Mouse (Mus musculus) liver, embryonic 12.5 days (tissue): Measurements from ENCODE around the gene Tex44. TPM values are rescaled to one million over a fixed set of nuclear protein-coding genes. Genes with fewer than 3 reads are reported as not detected.
A peak's percentile ranks its signal among the peaks of the same experiment; 100 is the strongest.
"Not testable (repeated sequence)": the region's sequence is repeated elsewhere in the genome, so short reads cannot be mapped to it uniquely, and the experiment has no call there.

ENCODE experiments used
- ATAC-seq: fragments of 200-750 bp; cut with Nextera tagmentation; 2 replicates; pipeline ENCODE4 v1.8.0; 2017; ENCODE audit warnings: moderate number of reproducible peaks, mild to moderate bottlenecking, moderate library complexity
- H3K27ac ChIP-seq: fragments of 300-500 bp; sonication (generic); 2 replicates; pipeline ENCODE4 v1.5.1; 2016; ENCODE audit warnings: mild to moderate bottlenecking
- H3K27me3 ChIP-seq: fragments of 300-500 bp; sonication (generic); replicated peaks from 2 replicates; pipeline ENCODE4 v1.6.1; 2016; ENCODE audit warnings: mild to moderate bottlenecking, moderate library complexity
- H3K36me3 ChIP-seq: fragments of 300-500 bp; sonication (generic); 2 replicates; pipeline ENCODE4 v1.6.1; 2016; ENCODE audit warnings: mild to moderate bottlenecking, moderate library complexity
- H3K4me1 ChIP-seq: fragments of 300-500 bp; sonication (generic); 2 replicates; pipeline ENCODE4 v1.6.1; 2016
- H3K4me2 ChIP-seq: fragments of 300-500 bp; sonication (generic); 2 replicates; pipeline ENCODE4 v1.6.1; 2016; ENCODE audit warnings: mild to moderate bottlenecking, moderate library complexity
- H3K4me3 ChIP-seq: fragments of 300-500 bp; sonication (generic); 2 replicates; pipeline ENCODE4 v1.5.1; 2016; ENCODE audit warnings: mild to moderate bottlenecking, moderate library complexity
- H3K9ac ChIP-seq: fragments of 300-500 bp; sonication (generic); 2 replicates; pipeline ENCODE4 v1.6.1; 2016; ENCODE audit warnings: mild to moderate bottlenecking, moderate library complexity
- H3K9me3 ChIP-seq: fragments of 300-500 bp; sonication (generic); replicated peaks from 2 replicates; pipeline ENCODE4 v1.6.1; 2016; ENCODE audit warnings: mild to moderate bottlenecking, moderate library complexity
- WGBS: fragments of 180-500 bp; shearing (Covaris S2); methylation state at CpG from one replicate; pipeline ENCODE4 v1.1.7; 2016; ENCODE audit not compliant: insufficient replicate concordance; 5-methylcytosine and 5-hydroxymethylcytosine counted together
- polyA plus RNA-seq: library from polyadenylated mRNA; unstranded; fragments of >200 nt; fragmentation: Nextera tagmentation; extraction: Ambion mirVana; gene quantifications from 2 replicates; pipeline ENCODE4 v1.2.1, GENCODE M21; 2016

Gene Tex44
- polyA plus RNA-seq, 1 experiment from 2014 or later: not detected

DNA sequence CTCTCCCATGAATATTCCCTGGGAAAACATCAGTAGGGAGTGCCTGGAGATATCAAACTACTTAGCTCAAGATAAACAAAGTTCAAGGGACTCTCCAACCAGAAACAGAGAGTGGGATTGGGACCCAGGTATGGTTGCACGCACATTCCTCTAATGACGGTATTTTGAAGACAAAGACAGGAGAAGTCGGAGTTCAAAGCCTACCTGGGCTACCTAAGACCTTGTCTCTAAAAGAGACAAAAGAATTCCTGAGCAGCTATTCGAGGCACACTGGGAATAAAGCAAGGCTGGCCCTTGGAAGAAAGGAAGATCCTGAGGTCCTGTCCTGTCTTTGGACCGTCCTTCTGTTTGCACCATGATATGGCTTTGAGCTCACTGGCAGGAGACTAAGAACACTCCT is 26.6 kb downstream of the Tex44 start:
- Histone ChIP-seq H3K4me1 (peaks cover 12% of the 10 kb centered on the region), H3K9me3 (no peaks in the 10 kb centered on the region), H3K9ac (no peak overlapping the region), H3K27me3 (no peaks in the 10 kb centered on the region), H3K4me3 (no peak overlapping the region), H3K36me3 (no peaks in the 10 kb centered on the region), H3K4me2 (no peak overlapping the region), H3K27ac (no peak overlapping the region)
- WGBS: 69% methylated on average over 5 of the region's 5 CpGs
- ATAC-seq: no peak

DNA sequence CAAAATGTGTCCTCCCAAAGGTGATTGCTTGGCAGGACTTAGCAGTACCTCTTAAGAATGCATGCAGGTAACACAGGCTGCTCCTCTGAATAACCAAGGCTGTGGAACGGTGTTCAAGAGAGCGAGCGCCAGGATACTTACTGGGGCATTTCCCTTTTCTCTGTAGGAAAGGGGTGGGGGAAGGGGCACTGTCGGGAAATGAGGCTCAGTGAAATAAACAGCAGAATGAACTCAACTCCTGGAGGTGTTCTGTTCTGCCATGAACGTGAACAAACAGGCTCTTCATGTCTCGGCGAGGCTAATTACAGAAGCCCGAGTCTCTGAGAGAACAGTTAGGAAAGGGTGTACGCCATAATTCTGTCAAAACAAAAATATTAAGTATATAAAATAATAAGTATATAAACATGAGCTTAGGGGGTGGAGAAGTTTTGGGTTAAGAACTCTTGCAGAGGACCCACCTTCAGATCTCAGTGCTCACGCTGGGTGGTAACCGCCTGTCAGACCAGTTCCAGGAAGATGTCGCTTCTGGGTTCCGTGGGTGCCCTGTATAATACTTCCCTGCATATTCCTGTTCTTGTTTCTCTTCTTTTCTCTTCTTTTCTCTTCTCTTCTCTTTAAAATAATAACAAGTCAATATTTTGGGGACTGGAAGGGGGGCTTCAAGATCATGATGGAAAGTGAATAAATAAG is 30.9 kb downstream of the Tex44 start:
- H3K27ac ChIP-seq: no peak overlapping the region
- H3K36me3 ChIP-seq: no peaks in the 10 kb centered on the region
- no peak overlapping the region for H3K9ac ChIP-seq

DNA sequence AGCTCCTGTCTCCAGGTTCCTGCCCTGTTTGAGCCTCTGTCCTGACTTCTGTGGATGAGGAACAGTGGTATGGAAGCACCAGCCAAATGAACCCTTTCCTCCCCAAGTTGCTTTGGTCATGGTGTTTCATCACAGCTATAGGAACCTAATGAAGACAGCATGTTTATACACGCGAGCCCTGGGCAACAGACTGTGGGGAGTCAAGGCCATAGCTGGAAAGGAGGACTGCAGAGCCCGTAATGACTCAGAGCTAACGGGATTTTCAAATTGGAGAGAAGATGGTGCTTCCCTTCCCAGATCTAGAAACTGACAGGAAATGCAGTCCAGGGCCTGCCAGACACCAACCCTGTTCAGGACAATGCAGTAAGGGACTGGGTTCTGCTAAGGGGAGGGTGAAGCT is 33.2 kb downstream of the Tex44 start:
- Histone ChIP-seq H3K4me1 (peaks cover 7% of the 10 kb centered on the region), H3K9me3 (no peaks in the 10 kb centered on the region), H3K27ac (no peak overlapping the region), H3K4me2 (no peak overlapping the region), H3K9ac (no peak overlapping the region), H3K27me3 (no peaks in the 10 kb centered on the region), H3K36me3 (no peaks in the 10 kb centered on the region), H3K4me3 (no peak overlapping the region)
- 73% methylated on average over 4 of the region's 4 CpGs for WGBS
- ATAC-seq: no peak

More for the DNA sequence above, 30.9 kb downstream of the Tex44 start:
- ATAC-seq: no peak
- WGBS: 38% methylated on average over 13 of the region's 13 CpGs
- Histone ChIP-seq H3K9me3 (no peaks in the 10 kb centered on the region), H3K4me2 (peak overlapping the region; percentile 30), H3K4me1 (peaks cover 7% of the 10 kb centered on the region), H3K27me3 (no peaks in the 10 kb centered on the region), H3K4me3 (no peak overlapping the region)

DNA sequence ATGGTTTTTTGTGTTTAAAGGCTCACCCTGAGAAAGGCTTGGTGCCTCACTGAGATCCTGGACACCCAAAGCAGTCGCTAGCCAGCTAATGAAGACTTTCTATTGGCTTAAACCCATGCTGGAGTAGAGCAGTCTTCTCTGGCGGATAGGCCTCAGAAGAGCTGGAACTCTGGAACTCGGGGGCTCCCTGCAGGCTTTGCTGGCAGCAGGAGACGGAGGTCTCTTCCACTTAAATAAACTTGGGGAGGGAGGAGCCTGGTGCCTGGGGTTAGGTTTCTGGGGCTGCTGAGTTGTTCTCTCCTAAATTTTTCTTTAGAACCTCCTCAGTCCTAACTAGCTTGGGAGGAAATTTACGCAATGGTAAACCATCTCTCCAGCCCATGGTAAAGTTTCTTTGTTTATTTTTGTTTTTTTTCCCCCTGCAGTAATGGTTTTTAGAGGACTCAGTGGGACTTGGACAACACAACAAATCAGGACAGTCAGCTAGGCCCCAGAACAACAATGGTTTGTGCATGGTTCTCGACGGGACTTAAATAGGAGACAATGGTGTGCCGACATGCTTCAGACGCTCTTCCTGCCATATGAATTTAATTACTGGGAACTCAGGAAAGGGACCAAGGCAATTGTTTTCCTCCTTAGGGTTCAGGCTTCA is 38.2 kb downstream of the Tex44 start:
- H3K27ac ChIP-seq: peak overlapping the region; percentile 49; the same call in 1 of the 2 replicates
- 70% methylated on average over 9 of the region's 9 CpGs for WGBS
- H3K4me1 ChIP-seq: no peaks in the 10 kb centered on the region
- no peaks in the 10 kb centered on the region for H3K36me3 ChIP-seq
- no peak for ATAC-seq
- H3K4me3 ChIP-seq: no peak overlapping the region
- H3K9me3 ChIP-seq: no peaks in the 10 kb centered on the region
- no peak overlapping the region for H3K9ac ChIP-seq
- no peaks in the 10 kb centered on the region for H3K27me3 ChIP-seq
- no peak overlapping the region for H3K4me2 ChIP-seq

DNA sequence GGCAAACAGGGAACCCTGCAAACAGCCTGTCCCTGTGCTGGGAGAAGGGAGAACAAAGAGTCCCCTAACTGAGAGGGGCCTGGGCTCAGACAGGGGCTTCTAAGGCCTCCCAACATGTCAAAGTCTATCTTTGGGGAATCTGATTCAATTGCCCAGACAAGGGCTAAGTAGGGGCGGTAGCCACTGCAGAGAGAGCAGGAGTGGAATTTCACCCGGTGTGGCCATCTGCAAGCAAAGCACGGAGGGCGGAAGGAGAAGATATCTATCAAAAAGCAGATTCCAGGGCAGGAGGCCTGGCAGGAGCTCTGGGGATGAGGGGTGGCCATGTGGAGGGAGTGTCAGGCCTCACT is 38.7 kb downstream of the Tex44 start:
- Histone ChIP-seq H3K4me3 (no peak overlapping the region), H3K4me2 (no peak overlapping the region), H3K27ac (peak overlapping the region; percentile 49; the same call in 1 of the 2 replicates), H3K36me3 (no peaks in the 10 kb centered on the region), H3K27me3 (no peaks in the 10 kb centered on the region), H3K9me3 (no peaks in the 10 kb centered on the region), H3K9ac (no peak overlapping the region), H3K4me1 (peaks cover 1% of the 10 kb centered on the region; the same call in 1 of the 2 replicates)
- 53% methylated on average over 4 of the region's 4 CpGs for WGBS
- ATAC-seq: no peak

DNA sequence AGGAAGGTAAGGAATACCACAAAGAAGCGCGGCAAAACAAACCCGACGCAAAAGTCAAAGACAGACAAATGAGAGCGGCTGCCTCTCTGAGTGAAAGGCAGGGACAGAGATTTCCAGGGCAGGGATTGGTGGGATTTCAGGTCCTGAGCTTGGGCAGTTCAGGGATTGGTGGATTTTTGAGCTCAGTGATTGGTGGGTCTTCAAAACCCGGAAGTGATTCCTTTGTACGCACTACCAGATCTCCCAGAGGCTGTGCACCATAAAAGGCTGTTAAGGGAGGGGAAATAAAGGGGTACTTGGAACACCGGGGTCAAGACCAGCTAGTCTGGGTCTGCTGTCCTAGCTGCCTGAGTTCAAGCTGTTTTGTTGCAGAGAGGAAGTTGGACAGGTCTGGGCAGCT is 41.3 kb downstream of the Tex44 start:
- no peak overlapping the region for H3K9ac ChIP-seq
- no peak overlapping the region for H3K4me3 ChIP-seq
- ATAC-seq: no peak
- no peaks in the 10 kb centered on the region for H3K9me3 ChIP-seq
- no peaks in the 10 kb centered on the region for H3K36me3 ChIP-seq
- H3K27ac ChIP-seq: no peak overlapping the region
- H3K4me2 ChIP-seq: no peak overlapping the region
- 81% methylated on average over 8 of the region's 8 CpGs for WGBS
- H3K27me3 ChIP-seq: no peaks in the 10 kb centered on the region
- peaks cover 27% of the 10 kb centered on the region for H3K4me1 ChIP-seq

DNA sequence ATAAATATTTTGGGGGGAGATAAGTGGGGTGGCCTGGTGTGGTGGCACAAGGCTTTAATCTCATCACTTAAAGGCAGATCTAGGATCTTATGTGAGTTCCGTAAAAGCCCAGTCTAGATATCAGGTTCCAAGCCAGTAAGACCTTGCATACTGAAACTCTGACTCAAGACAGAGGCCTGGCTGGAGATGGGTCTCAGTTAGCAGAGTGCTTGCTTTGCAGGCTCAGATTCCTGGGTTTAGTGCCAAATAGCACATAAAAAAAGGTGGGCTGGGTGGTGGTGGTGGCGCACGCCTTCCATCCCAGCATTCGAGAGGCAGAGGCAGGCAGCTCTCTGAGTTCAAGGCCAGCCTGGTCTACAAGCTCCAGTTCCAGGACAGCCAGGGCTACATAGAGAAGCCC is 43.7 kb downstream of the Tex44 start:
- no peak for ATAC-seq

DNA sequence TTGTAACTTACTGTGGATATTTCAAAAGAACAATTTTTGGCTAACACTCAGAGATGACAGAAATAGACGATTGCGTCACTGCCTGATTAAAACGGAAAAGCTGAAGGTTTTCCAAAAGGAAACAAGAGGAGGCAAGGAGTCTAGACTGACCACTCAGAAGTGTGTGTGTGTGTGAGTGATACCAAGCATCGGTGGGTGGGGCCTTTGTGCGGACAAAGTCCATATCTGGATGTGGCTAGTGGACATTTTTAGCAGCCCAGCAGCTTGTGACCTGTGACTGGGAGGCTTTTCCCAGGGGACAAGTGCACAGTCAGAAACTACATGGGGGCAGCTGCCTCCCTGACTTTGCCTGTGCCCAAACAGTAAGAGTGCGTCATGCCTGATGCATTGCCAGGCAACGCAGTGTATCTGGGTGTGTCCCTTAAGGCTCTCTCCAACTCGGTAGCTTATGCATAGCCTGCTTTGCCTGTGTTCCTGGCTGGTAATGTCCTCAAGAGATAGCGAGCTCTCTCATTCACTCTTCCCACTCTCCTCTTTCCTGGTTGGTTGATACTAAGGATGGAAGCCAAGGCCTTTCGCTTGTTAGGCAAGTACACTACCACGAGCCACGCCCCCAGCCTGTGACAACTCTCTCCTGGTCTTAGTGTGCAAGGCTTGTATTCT is 44.5 kb downstream of the Tex44 start:
- H3K4me1 ChIP-seq: peaks cover 39% of the 10 kb centered on the region
- ATAC-seq: peak; percentile 71
- 47% methylated on average over 12 of the region's 12 CpGs for WGBS

More for the DNA sequence above, 43.7 kb downstream of the Tex44 start:
- no peaks in the 10 kb centered on the region for H3K9me3 ChIP-seq
- no peak overlapping the region for H3K4me3 ChIP-seq
- no peaks in the 10 kb centered on the region for H3K36me3 ChIP-seq
- H3K9ac ChIP-seq: no peak overlapping the region
- H3K4me1 ChIP-seq: peaks cover 39% of the 10 kb centered on the region
- no peaks in the 10 kb centered on the region for H3K27me3 ChIP-seq
- WGBS: 89% methylated on average over 4 of the region's 4 CpGs
- H3K4me2 ChIP-seq: no peak overlapping the region
- peak overlapping the region; percentile 86 for H3K27ac ChIP-seq

DNA sequence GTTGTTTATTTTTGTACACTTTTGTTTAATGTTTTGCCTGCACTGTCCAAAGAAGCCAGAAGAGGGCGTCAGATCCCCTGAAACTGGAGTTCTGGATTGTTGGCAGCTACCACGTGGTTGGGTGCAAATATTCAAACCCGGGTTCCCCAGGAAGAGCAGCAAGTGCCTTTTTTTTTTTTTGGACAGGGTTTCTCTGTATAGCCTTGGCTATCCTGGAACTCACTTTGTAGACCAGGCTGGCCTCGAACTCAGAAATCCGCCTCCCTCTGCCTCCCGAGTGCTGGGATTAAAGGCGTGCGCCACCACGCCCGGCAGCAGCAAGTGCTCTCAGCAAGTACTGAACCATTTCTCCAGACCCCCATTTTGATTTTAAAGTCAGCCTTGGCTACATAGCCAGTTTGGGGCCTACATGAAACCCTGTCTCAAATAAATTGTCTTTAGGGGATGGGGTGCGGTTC is 45.4 kb downstream of the Tex44 start:
- Histone ChIP-seq H3K4me3 (peak overlapping the region; percentile 46), H3K27ac (peak overlapping the region; percentile 86), H3K9ac (peak overlapping the region; percentile 68), H3K4me1 (peaks cover 41% of the 10 kb centered on the region), H3K4me2 (peak overlapping the region; percentile 73)
- not testable (repeated sequence) for ATAC-seq, H3K36me3 ChIP-seq, H3K9me3 ChIP-seq, H3K27me3 ChIP-seq
- 45% methylated on average over 11 of the region's 11 CpGs for WGBS

More for the DNA sequence above, 44.5 kb downstream of the Tex44 start:
- Histone ChIP-seq H3K9me3 (no peaks in the 10 kb centered on the region), H3K4me3 (no peak overlapping the region), H3K27ac (peak overlapping the region; percentile 86), H3K4me2 (peak overlapping the region; percentile 73), H3K9ac (0 out of 2 replicates have a peak overlapping the region, but pooled peaks have one; percentile 3), H3K27me3 (no peaks in the 10 kb centered on the region), H3K36me3 (no peaks in the 10 kb centered on the region)

DNA sequence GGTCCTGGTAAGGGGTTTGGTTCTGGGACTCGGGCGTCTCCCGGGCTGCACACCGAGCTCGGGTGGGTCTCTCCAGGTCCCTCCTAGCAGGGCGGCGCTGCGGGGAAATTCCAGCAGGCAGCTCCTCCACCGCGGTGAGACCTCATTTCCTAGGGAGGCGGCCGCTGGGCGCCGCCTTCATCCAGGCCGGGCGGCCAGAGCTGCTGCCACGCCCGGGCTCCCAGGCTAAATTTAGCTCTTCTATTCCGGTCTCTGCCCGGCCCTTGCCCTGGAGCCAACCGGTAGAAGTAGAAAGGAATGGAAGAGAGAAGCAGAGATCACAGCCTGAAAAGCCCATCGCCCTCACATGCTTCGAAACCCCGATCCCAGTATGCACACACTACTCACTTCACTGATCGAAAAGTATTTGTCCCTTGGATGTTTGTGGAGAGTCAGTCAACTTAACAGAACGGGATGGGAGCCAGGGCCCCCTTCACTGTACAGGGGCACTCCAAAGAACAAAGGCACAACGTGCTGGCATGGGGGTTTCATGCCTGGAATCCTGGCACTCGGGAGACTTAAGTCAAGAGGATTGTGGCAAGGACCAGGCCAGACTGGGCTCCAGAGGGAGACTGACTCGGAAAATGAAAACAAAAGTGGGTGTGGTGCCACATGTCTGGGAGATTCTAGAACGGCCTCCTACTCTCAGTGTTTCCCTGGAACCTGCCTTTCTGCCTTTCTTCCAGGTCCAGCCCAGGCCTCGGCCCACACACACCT is 46.2 kb downstream of the Tex44 start:
- Histone ChIP-seq H3K9ac (peak overlapping the region; percentile 68), H3K27me3 (no peaks in the 10 kb centered on the region), H3K27ac (peak overlapping the region; percentile 86), H3K4me2 (peak overlapping the region; percentile 73), H3K4me3 (peak overlapping the region; percentile 46), H3K36me3 (no peaks in the 10 kb centered on the region), H3K4me1 (peaks cover 49% of the 10 kb centered on the region), H3K9me3 (no peaks in the 10 kb centered on the region)
- ATAC-seq: peak; percentile 80
- WGBS: 10% methylated on average over 31 of the region's 31 CpGs

DNA sequence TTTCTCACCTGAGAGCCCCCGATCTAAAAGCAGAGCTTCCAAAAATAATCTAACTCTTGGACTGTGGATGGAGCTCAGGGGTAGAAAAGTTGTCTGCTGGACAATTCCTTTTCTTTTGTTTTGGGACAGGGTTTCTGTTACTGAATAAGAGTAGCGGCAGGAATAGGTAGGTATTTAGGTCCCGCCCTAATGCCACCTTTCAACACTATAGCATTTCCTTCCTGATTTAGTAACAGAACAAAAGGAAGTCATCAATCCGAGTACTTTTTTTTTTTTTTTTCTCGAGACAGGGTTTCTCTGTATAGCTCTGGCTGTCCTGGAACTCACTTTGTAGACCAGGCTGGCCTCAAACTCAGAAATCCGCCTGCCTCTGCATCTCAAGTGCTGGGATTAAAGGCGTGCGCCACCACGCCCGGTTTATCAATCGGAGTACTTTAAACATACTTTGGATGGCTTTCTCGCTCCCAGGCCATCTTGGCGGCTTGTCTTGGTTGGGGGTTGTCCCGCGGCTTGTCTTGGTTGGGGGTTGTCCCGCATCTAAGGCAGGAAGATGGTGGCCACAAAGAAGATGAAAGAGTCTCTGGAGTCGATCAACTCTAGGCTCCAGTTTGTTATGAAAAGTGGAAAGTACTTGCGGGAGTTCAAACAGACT is 47.1 kb downstream of the Tex44 start:
- Histone ChIP-seq H3K4me1 (peaks cover 58% of the 10 kb centered on the region), H3K36me3 (no peaks in the 10 kb centered on the region), H3K27me3 (no peaks in the 10 kb centered on the region), H3K9ac (peak overlapping the region; percentile 68; the same call in 1 of the 2 replicates), H3K9me3 (no peaks in the 10 kb centered on the region), H3K4me2 (peak overlapping the region; percentile 73), H3K27ac (peak overlapping the region; percentile 86), H3K4me3 (no peak overlapping the region)
- 78% methylated on average over 18 of the region's 18 CpGs for WGBS
- ATAC-seq: no peak
